9 mouse cellular contexts compared by ENCODE assay signal in genomic region chr2:153943537-153943936, GRCm38 (mm10). TPM values are rescaled to one million over a fixed set of nuclear protein-coding genes. Genes with fewer than 3 reads are reported as not detected.
DNase-seq lines count a peak whose midpoint lies in the region; ATAC-seq and TF ChIP-seq lines count a peak whose summit lies in the region.
"Had no signal": no experiment of that assay in that cellular context is flagged by ENCODE, and none has a peak within 500 bp of the region (broad histone marks: within the 10 kb centered on the region; RNA-seq: fewer than 3 reads in every experiment).

No protein-coding gene starts in this region.

- H3K4me1 ChIP-seq in neural tube, embryonic 15.5 days: no peaks in the 10 kb centered on the region
- no peaks in the 10 kb centered on the region for H3K4me1 ChIP-seq in kidney, postnatal 0 days (replicated peaks; ENCODE audit: insufficient read depth, low read length)
- H3K4me1 ChIP-seq in lung, postnatal 0 days (ENCODE audit: insufficient read depth, low read depth, low read length): no peaks in the 10 kb centered on the region

- DNase-seq in neural tube, embryonic 10.5 days (ENCODE audit: extremely low spot score, low spot score): peak; percentile 71
- DNase-seq in adrenal gland, adult 8-10 months: peak; percentile 14
- DNase-seq in cerebellum, postnatal 4 days (ENCODE audit: low spot score in 2 of 2): peak; percentile 48 to 72
- DNase-seq in kidney, postnatal 0 days (ENCODE audit: low spot score): peak; percentile 40
- peak; percentile 17 for DNase-seq in lung, postnatal 0 days (ENCODE audit: low spot score)
- DNase-seq in spleen, adult 12 weeks (ENCODE audit: low spot score): peak; percentile 14

- no peaks in the 10 kb centered on the region for H3K36me3 ChIP-seq in neural tube, embryonic 15.5 days
- no peaks in the 10 kb centered on the region for H3K36me3 ChIP-seq in kidney, postnatal 0 days (ENCODE audit: insufficient read depth, low read length)
- H3K36me3 ChIP-seq in lung, postnatal 0 days (ENCODE audit: insufficient read depth, low read length): no peaks in the 10 kb centered on the region

- H3K4me3 ChIP-seq in neural tube, embryonic 15.5 days (replicated peaks): no peak overlapping the region
- no peak overlapping the region for H3K4me3 ChIP-seq in kidney, postnatal 0 days (replicated peaks; ENCODE audit: low read depth, low read length)
- H3K4me3 ChIP-seq in lung, postnatal 0 days (ENCODE audit: low read depth, low read length): no peak overlapping the region
- H3K4me3 ChIP-seq: myocyte had no signal

- no peak for TF ChIP-seq EP300 in lung, postnatal 0 days (IDR thresholded peaks at IDR 0.05)

- H3K27me3 ChIP-seq in neural tube, embryonic 15.5 days (replicated peaks): no peaks in the 10 kb centered on the region
- no peaks in the 10 kb centered on the region for H3K27me3 ChIP-seq in kidney, postnatal 0 days (ENCODE audit: insufficient read depth, low read length)
- no peaks in the 10 kb centered on the region for H3K27me3 ChIP-seq in lung, postnatal 0 days (replicated peaks; ENCODE audit: insufficient read depth, low read length)

- no peak overlapping the region for H3K4me2 ChIP-seq in neural tube, embryonic 15.5 days
- no peak overlapping the region for H3K4me2 ChIP-seq in kidney, postnatal 0 days (ENCODE audit: low read length)
- H3K4me2 ChIP-seq in lung, postnatal 0 days (replicated peaks; ENCODE audit: low read depth, low read length): no peak overlapping the region

- no peaks in the 10 kb centered on the region for H3K9me3 ChIP-seq in neural tube, embryonic 15.5 days (replicated peaks)
- H3K9me3 ChIP-seq in kidney, postnatal 0 days (replicated peaks; ENCODE audit: low read length): no peaks in the 10 kb centered on the region
- no peaks in the 10 kb centered on the region for H3K9me3 ChIP-seq in lung, postnatal 0 days (ENCODE audit: low read length)

- peak; percentile 75 for TF ChIP-seq CTCF in kidney, postnatal 0 days (IDR thresholded peaks at IDR 0.05; ENCODE audit: low read depth)
- TF ChIP-seq CTCF in lung, postnatal 0 days (IDR thresholded peaks at IDR 0.05): peak; percentile 73

- no peak overlapping the region for H3K27ac ChIP-seq in neural tube, embryonic 15.5 days (replicated peaks)
- H3K27ac ChIP-seq in kidney, postnatal 0 days: no peak overlapping the region
- H3K27ac ChIP-seq in lung, postnatal 0 days (ENCODE audit: low read length): no peak overlapping the region

- no peak for ATAC-seq in neural tube, embryonic 15.5 days (ENCODE audit: low FRiP score)
- no peak for ATAC-seq in kidney, postnatal 0 days (replicated peaks; ENCODE audit: low FRiP score, low read depth)
- ATAC-seq in lung, postnatal 0 days: no peak

- WGBS in neural tube, embryonic 15.5 days: 49% methylated on average over 3 of the region's 3 CpGs
- WGBS in kidney, postnatal 0 days: 44% methylated on average over 3 of the region's 3 CpGs
- WGBS in lung, postnatal 0 days: 26% methylated on average over 3 of the region's 3 CpGs

- H3K9ac ChIP-seq in neural tube, embryonic 15.5 days (replicated peaks): no peak overlapping the region
- H3K9ac ChIP-seq in kidney, postnatal 0 days (ENCODE audit: low read depth, low read length): no peak overlapping the region
- no peak overlapping the region for H3K9ac ChIP-seq in lung, postnatal 0 days (replicated peaks; ENCODE audit: low read depth)

RNA-seq across cellular contexts. Expression of gene Bpifb4, which starts 5.5 kb away (rescaled TPM):
- not detected in 2 replicates for polyA plus RNA-seq in neural tube, embryonic 15.5 days (2015; fragmentation: Nextera tagmentation; extraction: Ambion mirVana)
- under 1 TPM in 2 of 4 experiments, not detected in 2; 0.44 to 0.59 TPM for total RNA-seq in adrenal gland, adult 8-10 months (2022)
- not detected in 2 replicates for polyA plus RNA-seq in kidney, postnatal 0 days (2015; fragmentation: Nextera tagmentation; extraction: Ambion mirVana)
- polyA plus RNA-seq in lung, postnatal 0 days (2015; fragmentation: Nextera tagmentation; extraction: Ambion mirVana): not detected in 2 replicates
- polyA plus RNA-seq: heart, embryonic 14.5 days; myocyte had no signal

RNA-seq across cellular contexts. Expression of gene Bpifb3, which starts 25.5 kb away (rescaled TPM):
- polyA plus RNA-seq in neural tube, embryonic 15.5 days (2015; fragmentation: Nextera tagmentation; extraction: Ambion mirVana): not detected in 2 replicates
- total RNA-seq in adrenal gland, adult 8-10 months (2022): not detected
- polyA plus RNA-seq in kidney, postnatal 0 days (2015; fragmentation: Nextera tagmentation; extraction: Ambion mirVana): not detected in 2 replicates
- polyA plus RNA-seq in lung, postnatal 0 days (2015; fragmentation: Nextera tagmentation; extraction: Ambion mirVana): not detected in 2 replicates
- polyA plus RNA-seq: heart, embryonic 14.5 days; myocyte had no signal

RNA-seq across cellular contexts. Expression of gene Bpifa6, which starts 31.2 kb away (rescaled TPM):
- polyA plus RNA-seq in neural tube, embryonic 15.5 days (2015; fragmentation: Nextera tagmentation; extraction: Ambion mirVana): not detected in 2 replicates
- under 1 TPM in 1 of 4 experiments, not detected in 3; 0.17 TPM for total RNA-seq in adrenal gland, adult 8-10 months (2022)
- polyA plus RNA-seq in kidney, postnatal 0 days (2015; fragmentation: Nextera tagmentation; extraction: Ambion mirVana): not detected in 2 replicates
- not detected in 2 replicates for polyA plus RNA-seq in lung, postnatal 0 days (2015; fragmentation: Nextera tagmentation; extraction: Ambion mirVana)
- polyA plus RNA-seq: heart, embryonic 14.5 days; myocyte had no signal

RNA-seq across cellular contexts. Expression of gene Bpifb6, which starts 43.3 kb away (rescaled TPM):
- 0.12 TPM in 1 of 2 replicates, not detected in the other for polyA plus RNA-seq in neural tube, embryonic 15.5 days (2015; fragmentation: Nextera tagmentation; extraction: Ambion mirVana)
- 1 to 10 TPM in 2 of 4 experiments, under 1 TPM in 1, not detected in 1; 0.30 to 6.2 (median 4.9) TPM for total RNA-seq in adrenal gland, adult 8-10 months (2022)
- not detected in 2 replicates for polyA plus RNA-seq in kidney, postnatal 0 days (2015; fragmentation: Nextera tagmentation; extraction: Ambion mirVana)
- polyA plus RNA-seq in lung, postnatal 0 days (2015; fragmentation: Nextera tagmentation; extraction: Ambion mirVana): not detected in 2 replicates
- polyA plus RNA-seq: heart, embryonic 14.5 days; myocyte had no signal

Comparison
In these comparisons a context has a peak if more than half of its experiments do, and no peak if none do; other contexts are left out.
1. DNase-seq: peak in every context shown above with its lines; median percentile 71 in neural tube, embryonic 10.5 days; 60 in cerebellum, postnatal 4 days; 40 in kidney, postnatal 0 days; 17 in lung, postnatal 0 days; 14 in adrenal gland, adult 8-10 months; 14 in spleen, adult 12 weeks.